Comparison of ENCODE assay signal across 8 mouse cellular contexts in the genomic region with DNA sequence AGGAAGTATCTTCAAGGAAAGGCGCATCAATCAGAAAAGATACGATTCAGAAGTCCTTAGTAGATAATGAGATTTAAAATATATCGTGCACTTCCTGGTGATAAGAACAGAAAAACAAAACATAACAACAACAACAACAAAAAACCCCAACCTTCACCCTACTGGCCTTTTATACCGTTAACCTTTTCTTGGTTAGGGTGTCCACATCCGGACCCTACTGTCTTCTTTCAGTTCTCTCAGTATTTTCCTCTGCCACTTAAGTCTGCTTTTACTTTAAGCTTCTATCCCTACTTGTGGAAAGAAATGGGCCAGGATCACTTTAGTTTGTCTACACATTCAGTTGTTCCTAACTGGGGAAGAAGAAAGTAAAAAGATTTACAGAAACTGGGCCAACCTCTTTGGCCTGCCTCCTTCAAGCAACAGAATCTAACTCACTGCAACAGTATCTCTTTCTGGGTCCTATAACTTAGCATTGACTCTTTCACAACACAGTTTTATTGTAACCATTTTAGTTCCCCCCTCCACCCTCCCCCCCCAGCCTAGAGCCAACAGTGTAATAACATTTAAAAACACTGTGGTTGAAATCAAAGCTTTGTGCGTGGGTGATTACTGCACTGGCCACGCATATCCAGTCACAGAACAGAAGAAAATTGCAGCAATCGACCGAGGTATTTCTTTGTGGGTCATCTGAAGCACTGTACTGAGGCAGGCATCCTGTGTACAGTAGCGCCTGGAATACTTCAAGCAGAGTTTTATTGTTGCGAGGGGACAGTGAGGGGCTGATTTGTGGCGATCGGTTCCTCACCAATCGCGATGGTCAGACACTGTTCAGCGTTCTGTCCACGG. TPM values are rescaled to one million over a fixed set of nuclear protein-coding genes. Genes with fewer than 3 reads are reported as not detected.
DNase-seq lines count a peak whose midpoint lies in the region; ATAC-seq lines count a peak whose summit lies in the region.

No protein-coding gene starts in this region.

- 28% methylated on average over 17 of the region's 17 CpGs for WGBS in hindbrain, embryonic 12.5 days
- WGBS in midbrain, embryonic 11.5 days: 27% methylated on average over 17 of the region's 17 CpGs

- no peaks in the 10 kb centered on the region for H3K27me3 ChIP-seq in hindbrain, embryonic 12.5 days
- H3K27me3 ChIP-seq in midbrain, embryonic 11.5 days (ENCODE audit: control insufficient read depth, insufficient read depth, low read length): no peaks in the 10 kb centered on the region

- no peak overlapping the region; the same call in 1 of the 2 replicates for H3K27ac ChIP-seq in hindbrain, embryonic 12.5 days
- H3K27ac ChIP-seq in midbrain, embryonic 11.5 days (ENCODE audit: low read depth, low read length): no peak overlapping the region

- ATAC-seq in activated CD4-positive, CD25-positive, alpha-beta regulatory T cell, adult 4 months: peak; percentile 38
- ATAC-seq in hindbrain, embryonic 12.5 days (ENCODE audit: low FRiP score): peak; percentile 76
- ATAC-seq in midbrain, embryonic 11.5 days (ENCODE audit: low FRiP score): no peak

- H3K4me1 ChIP-seq in hindbrain, embryonic 12.5 days: peaks cover 16% of the 10 kb centered on the region
- H3K4me1 ChIP-seq in midbrain, embryonic 11.5 days (ENCODE audit: control insufficient read depth, insufficient read depth, low read length): peaks cover 16% of the 10 kb centered on the region

- peak; percentile 79 for DNase-seq in kidney, adult 9 months
- DNase-seq in kidney, adult 8-10 months: no peak
- DNase-seq in midbrain, embryonic 11.5 days (ENCODE audit: low spot score, missing footprints): no peak
- no peak for DNase-seq in ovary, postnatal 10 days (ENCODE audit: low spot score)
- no peak for DNase-seq in right cerebral cortex, adult 18-20 months
- DNase-seq in gastrocnemius, adult 18-20 months (ENCODE audit: low spot score): no peak

- 0 out of 2 replicates have a peak overlapping the region, but pooled peaks have one; percentile 32 for H3K9ac ChIP-seq in hindbrain, embryonic 12.5 days
- H3K9ac ChIP-seq in midbrain, embryonic 11.5 days (ENCODE audit: low read length): peak overlapping the region; percentile 21; the same call in 1 of the 2 replicates

- peak overlapping the region; percentile 97 for H3K4me3 ChIP-seq in hindbrain, embryonic 12.5 days
- peak overlapping the region; percentile 95 for H3K4me3 ChIP-seq in midbrain, embryonic 11.5 days (ENCODE audit: low read depth, low read length)

- H3K36me3 ChIP-seq in hindbrain, embryonic 12.5 days: no peaks in the 10 kb centered on the region
- H3K36me3 ChIP-seq in midbrain, embryonic 11.5 days (ENCODE audit: control insufficient read depth, insufficient read depth, low read length): no peaks in the 10 kb centered on the region

- H3K4me2 ChIP-seq in hindbrain, embryonic 12.5 days (replicated peaks): peak overlapping the region; percentile 65
- peak overlapping the region; percentile 70 for H3K4me2 ChIP-seq in midbrain, embryonic 11.5 days

- H3K9me3 ChIP-seq in hindbrain, embryonic 12.5 days (replicated peaks): no peaks in the 10 kb centered on the region
- no peaks in the 10 kb centered on the region for H3K9me3 ChIP-seq in midbrain, embryonic 11.5 days (ENCODE audit: control insufficient read depth, low read length)

RNA-seq across cellular contexts. Expression of gene Cdk17, which starts 0.8 kb away (rescaled TPM):
- 10 to 100 TPM; 32.3 to 44.2 TPM for polyA plus RNA-seq in activated CD4-positive, CD25-positive, alpha-beta regulatory T cell, adult 4 months (2017; shearing (Covaris generic))
- 49.7 and 49.8 TPM in 2 replicates for polyA plus RNA-seq in hindbrain, embryonic 12.5 days (2016; fragmentation: Nextera tagmentation; extraction: Ambion mirVana)
- polyA plus RNA-seq in midbrain, embryonic 11.5 days (2014; fragmentation: Nextera tagmentation; extraction: Ambion mirVana): 36.8 and 40.3 TPM in 2 replicates
- total RNA-seq in gastrocnemius, adult 18-20 months (2021): 1 to 10 TPM; 4.0 to 8.0 TPM
